Mouse (Mus musculus) left cerebral cortex, postnatal 36 days (tissue): ENCODE data around the gene Rmi1. TPM values are rescaled to one million over a fixed set of nuclear protein-coding genes. Genes with fewer than 3 reads are reported as not detected.
"Not testable (repeated sequence)": the region's sequence is repeated elsewhere in the genome, so short reads cannot be mapped to it uniquely, and the experiment has no call there.

ENCODE experiments used
- DNase-seq, 2 experiments: peaks; one replicate each; pipeline ENCODE4 v3.0.0; 2021 to 2022; ENCODE audit warnings: low spot score in 2 of 2, mixed read lengths in 1 of 2
- intact Hi-C: fragments of 180-260 bp; cut with DNase I; formaldehyde crosslinking; loops from one replicate; pipeline ENCODE4 v1.15.1; 2025
- total RNA-seq, 2 experiments: library from RNA; stranded (reverse); gene quantifications; 2 replicates each; pipeline ENCODE4 v1.2.3; 2021

Rmi1 gene
- total RNA-seq, 2 experiments from 2014 or later, result 11.6 to 13.8 TPM

- DNase-seq, result no peak
- intact Hi-C loops, result no loop called here
Measured at GRCm38 (mm10) chr13:58397651-58398050, 4.4 kb upstream of the Rmi1 start.

GRCm38 (mm10) chr13:58400576-58400975, 1.5 kb upstream of the Rmi1 start:
- intact Hi-C loops, result no loop called here
- DNase-seq, result no peak

- intact Hi-C loops, result loop anchor here (2.0 kb wide), 1 partner anchor 141 kb away; no protein-coding TSS in a partner anchor
Measured at GRCm38 (mm10) chr13:58401135-58402002, 679 bp upstream of the Rmi1 start.

GRCm38 (mm10) chr13:58402744-58403110, 679 bp downstream of the Rmi1 start:
- no peak for DNase-seq
- intact Hi-C loops, result loop anchor here (2.0 kb wide), 1 partner anchor 140 kb away; no protein-coding TSS in a partner anchor

More at GRCm38 (mm10) chr13:58401135-58402002, 679 bp upstream of the Rmi1 start:
- peak; percentile 73 to 78 for DNase-seq

- intact Hi-C loops, result loop anchor here (2.0 kb wide), 1 partner anchor 140 kb away; no protein-coding TSS in a partner anchor
- DNase-seq, result not testable (repeated sequence)
Measured at GRCm38 (mm10) chr13:58403243-58403642, 1.2 kb downstream of the Rmi1 start, which contains the start of gene Hnrnpk. TSS of gene Hnrnpk (minus strand) at chr13:58403343.

- intact Hi-C loops, result no loop called here
- DNase-seq, result no peak
Measured at GRCm38 (mm10) chr13:58411073-58411472, 9.0 kb downstream of the Rmi1 start.

GRCm38 (mm10) chr13:58415374-58415773, 13.3 kb downstream of the Rmi1 start:
- no peak for DNase-seq
- intact Hi-C loops, result no loop called here

- intact Hi-C loops, result no loop called here
- no peak for DNase-seq
Measured at GRCm38 (mm10) chr13:58415838-58416237, 13.8 kb downstream of the Rmi1 start.

GRCm38 (mm10) chr13:58418656-58419055, 16.6 kb downstream of the Rmi1 start:
- intact Hi-C loops, result no loop called here
- no peak for DNase-seq

- intact Hi-C loops, result no loop called here
- no peak for DNase-seq
Measured at GRCm38 (mm10) chr13:58419266-58419665, 17.2 kb downstream of the Rmi1 start.

- intact Hi-C loops, result no loop called here
- DNase-seq, result no peak
Measured at GRCm38 (mm10) chr13:58421026-58421425, 19.0 kb downstream of the Rmi1 start.

- intact Hi-C loops, result no loop called here
- DNase-seq, result no peak
Measured at GRCm38 (mm10) chr13:58422242-58422641, 20.2 kb downstream of the Rmi1 start.

GRCm38 (mm10) chr13:58423061-58423660, 21.1 kb downstream of the Rmi1 start:
- DNase-seq, result no peak
- intact Hi-C loops, result no loop called here

GRCm38 (mm10) chr13:58439716-58440115, 37.7 kb downstream of the Rmi1 start:
- no peak for DNase-seq
- intact Hi-C loops, result no loop called here

- intact Hi-C loops, result no loop called here
- no peak for DNase-seq
Measured at GRCm38 (mm10) chr13:58443326-58443725, 41.3 kb downstream of the Rmi1 start.

GRCm38 (mm10) chr13:58443787-58444186, 41.7 kb downstream of the Rmi1 start:
- intact Hi-C loops, result no loop called here
- no peak for DNase-seq

- intact Hi-C loops, result no loop called here
- no peak for DNase-seq
Measured at GRCm38 (mm10) chr13:58446541-58446940, 44.5 kb downstream of the Rmi1 start.

GRCm38 (mm10) chr13:58450459-58451182, 48.6 kb downstream of the Rmi1 start:
- intact Hi-C loops, result no loop called here
- DNase-seq, result no peak

GRCm38 (mm10) chr13:58452246-58452645, 50.2 kb downstream of the Rmi1 start:
- intact Hi-C loops, result no loop called here
- no peak for DNase-seq
